Mouse (Mus musculus) CH12.LX (cell line): ENCODE measurements around the gene Crkl. TPM values are rescaled to one million over a fixed set of nuclear protein-coding genes. Genes with fewer than 3 reads are reported as not detected.

Experiments
- DNase-seq: peaks from one replicate; pipeline ENCODE4 v3.0.0-alpha.2; 2013; ENCODE audit errors: extremely low read depth
- H3K27ac ChIP-seq: 2 replicates; pipeline ENCODE4 v1.5.1; 2012; ENCODE audit warnings: low read depth, mild to moderate bottlenecking, control low read depth, moderate library complexity; ENCODE audit not compliant: insufficient read depth
- H3K27me3 ChIP-seq: replicated peaks from 2 replicates; pipeline ENCODE3; 2012; ENCODE audit warnings: inconsistent platforms
- H3K36me3 ChIP-seq, 2 experiments: replicated peaks in 1 of 2; 2 replicates each; pipeline versions ENCODE3 to v1.6.1; 2012; ENCODE audit warnings: inconsistent platforms in 1 of 2, low read length in 1 of 2, mild to moderate bottlenecking in 1 of 2, mixed read lengths in 1 of 2, moderate library complexity in 1 of 2; ENCODE audit not compliant: control insufficient read depth in 1 of 2, insufficient read depth in 1 of 2
- H3K4me1 ChIP-seq, 2 experiments: 2 replicates each; pipeline ENCODE4 v1.6.1; 2012; ENCODE audit warnings: inconsistent platforms in 1 of 2, moderate library complexity in 1 of 2; ENCODE audit not compliant: insufficient read depth in 2 of 2, control insufficient read depth in 1 of 2
- H3K4me2 ChIP-seq: 2 replicates; pipeline ENCODE4 v1.6.1; 2012; ENCODE audit warnings: low read depth, mild to moderate bottlenecking, control low read depth; ENCODE audit not compliant: poor library complexity, insufficient read depth, severe bottlenecking
- H3K4me3 ChIP-seq, 3 experiments: fragments of 150-350 bp in 1 of 3; sonication (generic) in 1 of 3; replicated peaks in 1 of 3; 2 replicates each; pipeline versions ENCODE3 to v1.5.1; 2011 to 2012; ENCODE audit warnings: low read depth in 2 of 3, low read length in 2 of 3, mild to moderate bottlenecking in 2 of 3, moderate library complexity in 2 of 3, control low read depth in 1 of 3, improper control_type of control experiment in 1 of 3, inconsistent platforms in 1 of 3, mixed read lengths in 1 of 3; ENCODE audit not compliant: poor library complexity in 1 of 3
- H3K79me2 ChIP-seq: replicated peaks from 2 replicates; pipeline ENCODE4 v1.6.1; 2012; ENCODE audit warnings: mild to moderate bottlenecking, moderate library complexity; ENCODE audit not compliant: control insufficient read depth, poor library complexity, insufficient read depth, severe bottlenecking; ENCODE audit errors: extremely low read depth
- H3K9ac ChIP-seq: 2 replicates; pipeline ENCODE4 v1.6.1; 2012; ENCODE audit warnings: low read depth, mild to moderate bottlenecking, control low read depth, moderate library complexity; ENCODE audit not compliant: insufficient read depth
- H3K9me3 ChIP-seq: replicated peaks from 2 replicates; pipeline ENCODE3; 2012; ENCODE audit warnings: low read length, inconsistent platforms, mixed read lengths
- BHLHE40 ChIP-seq: IDR thresholded peaks from 2 replicates; pipeline ENCODE4 v1.6.1; 2011; ENCODE audit warnings: mild to moderate bottlenecking, low read depth, low read length, improper control_type of control experiment
- CHD1 ChIP-seq: IDR thresholded peaks from 2 replicates; pipeline ENCODE4 v1.6.1; 2012; ENCODE audit warnings: low read depth, low read length, improper control_type of control experiment, inconsistent platforms
- CHD2 ChIP-seq: IDR thresholded peaks from 2 replicates; pipeline ENCODE4 v1.6.1; 2011; ENCODE audit warnings: low read length, improper control_type of control experiment
- CTCF ChIP-seq, 2 experiments: IDR thresholded peaks in 1 of 2; conservative IDR thresholded peaks in 1 of 2; 2 replicates each; pipeline ENCODE4 v1.5.1; 2011 to 2012; ENCODE audit warnings: low read depth in 2 of 2, low read length in 2 of 2, improper control_type of control experiment in 1 of 2, inconsistent platforms in 1 of 2, mild to moderate bottlenecking in 1 of 2, moderate library complexity in 1 of 2
- ELF1 ChIP-seq: IDR thresholded peaks from 2 replicates; pipeline ENCODE4 v1.6.1; 2014; ENCODE audit warnings: low read depth, mild to moderate bottlenecking, inconsistent platforms, low read length, improper control_type of control experiment
- EP300 ChIP-seq: IDR thresholded peaks from 2 replicates; pipeline ENCODE4 v1.6.1; 2011; ENCODE audit warnings: low read length, improper control_type of control experiment
- ETS1 ChIP-seq: conservative IDR thresholded peaks from 2 replicates; pipeline ENCODE4 v1.6.1; 2012; ENCODE audit warnings: low read depth, mild to moderate bottlenecking, inconsistent platforms, low read length, improper control_type of control experiment, moderate library complexity
- JUN ChIP-seq: IDR thresholded peaks from 2 replicates; pipeline ENCODE4 v1.6.1; 2011; ENCODE audit warnings: low read depth, mild to moderate bottlenecking, low read length, improper control_type of control experiment, moderate library complexity; ENCODE audit not compliant: insufficient read depth
- KAT2A ChIP-seq: IDR thresholded peaks from 2 replicates; pipeline ENCODE4 v1.6.1; 2012; ENCODE audit warnings: low read length, improper control_type of control experiment, inconsistent platforms; ENCODE audit not compliant: insufficient replicate concordance
- MAFK ChIP-seq: IDR thresholded peaks from 2 replicates; pipeline ENCODE4 v1.6.1; 2011; ENCODE audit warnings: low read length, improper control_type of control experiment; ENCODE audit not compliant: insufficient replicate concordance
- MAZ ChIP-seq: IDR thresholded peaks from 2 replicates; pipeline ENCODE4 v1.6.1; 2012; ENCODE audit warnings: low read depth, mild to moderate bottlenecking, inconsistent platforms, low read length, improper control_type of control experiment, moderate library complexity
- MEF2A ChIP-seq: IDR thresholded peaks from 2 replicates; pipeline ENCODE4 v1.6.1; 2014; ENCODE audit warnings: low read depth, mild to moderate bottlenecking, inconsistent platforms, low read length, improper control_type of control experiment, borderline replicate concordance
- MYC ChIP-seq: IDR thresholded peaks from 2 replicates; pipeline ENCODE4 v1.6.1; 2011; ENCODE audit warnings: low read depth, mild to moderate bottlenecking, improper control_type of control experiment, low read length
- NELFE ChIP-seq: IDR thresholded peaks from 2 replicates; pipeline ENCODE4 v1.6.1; 2011; ENCODE audit warnings: low read depth, low read length, improper control_type of control experiment
- NRF1 ChIP-seq: IDR thresholded peaks from 2 replicates; pipeline ENCODE4 v1.6.1; 2014; ENCODE audit warnings: low read depth, mild to moderate bottlenecking, inconsistent platforms, low read length, improper control_type of control experiment, moderate library complexity
- PAX5 ChIP-seq: IDR thresholded peaks from 2 replicates; pipeline ENCODE4 v1.6.1; 2012; ENCODE audit warnings: low read length, inconsistent platforms, mixed read lengths
- POLR2A ChIP-seq: IDR thresholded peaks from 2 replicates; pipeline ENCODE4 v1.6.1; 2011; ENCODE audit warnings: low read depth, mild to moderate bottlenecking, improper control_type of control experiment, low read length
- POLR2AphosphoS2 ChIP-seq: IDR thresholded peaks from 2 replicates; pipeline ENCODE4 v1.6.1; 2011; ENCODE audit warnings: low read depth, low read length, improper control_type of control experiment
- RAD21 ChIP-seq: IDR thresholded peaks from 2 replicates; pipeline ENCODE4 v1.6.1; 2011; ENCODE audit warnings: low read depth, mild to moderate bottlenecking, low read length, improper control_type of control experiment, moderate library complexity
- SMC3 ChIP-seq: IDR thresholded peaks from 2 replicates; pipeline ENCODE4 v1.6.1; 2011; ENCODE audit warnings: low read depth, low read length, improper control_type of control experiment
- USF2 ChIP-seq: conservative IDR thresholded peaks from 2 replicates; pipeline ENCODE4 v1.6.1; 2011; ENCODE audit warnings: low read depth, low read length, improper control_type of control experiment
- ZC3H11A ChIP-seq: IDR thresholded peaks from 2 replicates; pipeline ENCODE4 v1.6.1; 2012; ENCODE audit warnings: low read depth, mild to moderate bottlenecking, inconsistent platforms, low read length, improper control_type of control experiment
- ZKSCAN1 ChIP-seq: IDR thresholded peaks from 2 replicates; pipeline ENCODE4 v1.6.1; 2012; ENCODE audit warnings: low read depth, inconsistent platforms, low read length, improper control_type of control experiment, borderline replicate concordance
- ZMIZ1 ChIP-seq: IDR thresholded peaks from 2 replicates; pipeline ENCODE4 v1.6.1; 2012; ENCODE audit warnings: low read depth, mild to moderate bottlenecking, inconsistent platforms, low read length, improper control_type of control experiment
- ZNF384 ChIP-seq: IDR thresholded peaks from 2 replicates; pipeline ENCODE4 v1.6.1; 2012; ENCODE audit warnings: low read depth, low read length, improper control_type of control experiment, inconsistent platforms
- dilution Hi-C: fragments of 300-500 bp; cut with MboI; formaldehyde crosslinking; loops from 2 replicates; pipeline ENCODE4 v1.14.3; 2020; ENCODE audit warnings: low sequenced_read_pairs; ENCODE audit not compliant: extremely low pct_unique_long_range_greater_than_20kb, extremely low pct_ligation_motif_present
- in situ Hi-C: fragments of 300-500 bp; cut with MboI; formaldehyde crosslinking; loops from 3 replicates; pipeline ENCODE4 v1.14.3; 2019; ENCODE audit warnings: low sequenced_read_pairs, low pct_ligation_motif_present, low pct_unique_long_range_greater_than_20kb, mixed read lengths
- polyA plus RNA-seq: library from polyadenylated mRNA; unstranded; fragments of >175 nt; gene quantifications from 2 replicates; pipeline ENCODE4 v1.2.1, GENCODE M21; 2012; ENCODE audit warnings: low read depth; ENCODE audit not compliant: insufficient read length
- total RNA-seq, 2 experiments: library from RNA; depleted of rRNA; stranded (reverse); fragments of 300-350 nt in 1 of 2; fragments of >200 nt in 1 of 2; gene quantifications; 2 replicates each; pipeline ENCODE4 v1.2.3; 2012 to 2014

Crkl gene
- total and polyA plus RNA-seq, 3 experiments = 16.9 to 35.6 (median 21.6) TPM

- Histone ChIP-seq H3K27me3 (no peaks in the 10 kb centered on the region), H3K36me3 (peaks cover 38 to 87% of the 10 kb centered on the region in 2 experiments), H3K4me1 (peaks cover 0 to 16% of the 10 kb centered on the region in 2 experiments; a peak in 2 of 4 replicates), H3K4me3 (no peak overlapping the region), H3K79me2 (peaks cover 53% of the 10 kb centered on the region), H3K27ac (no peak overlapping the region), H3K9ac (no peak overlapping the region), H3K4me2 (no peak overlapping the region), H3K9me3 (no peaks in the 10 kb centered on the region)
- DNase-seq = no peak
- in situ Hi-C loops (no loop called here), dilution Hi-C loops (no loop called here)
- TF ChIP-seq MAFK (no peak), MEF2A (no peak), ELF1 (no peak), MAZ (no peak), KAT2A (no peak), ZMIZ1 (no peak), ETS1 (no peak), RAD21 (no peak), EP300 (no peak), ZC3H11A (no peak), NRF1 (no peak), CHD2 (no peak), BHLHE40 (no peak), MYC (no peak), NELFE (no peak), POLR2AphosphoS2 (no peak)
Measured at GRCm38 (mm10) chr16:17472498-17472897, 20.7 kb downstream of the Crkl start.

DNA sequence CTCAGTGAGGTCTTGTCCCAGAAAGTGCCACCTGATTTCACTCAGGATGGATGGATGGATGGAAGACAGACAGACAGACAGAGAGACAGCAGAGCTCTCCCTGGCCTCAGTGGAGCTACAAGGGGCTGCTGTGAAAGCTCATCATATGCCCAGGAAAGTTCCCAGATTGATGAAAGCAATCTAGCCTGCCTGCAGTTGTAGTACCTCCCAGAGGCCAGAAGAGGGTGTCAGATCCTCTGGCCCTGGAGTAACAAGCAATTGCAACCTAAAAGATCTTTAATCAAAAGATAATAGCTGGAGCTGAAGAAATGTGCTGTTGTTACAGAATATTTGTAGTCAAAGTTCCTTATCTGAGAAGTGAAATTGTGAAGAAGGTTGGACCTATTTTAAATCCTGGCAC, 22.3 kb downstream of the Crkl start:
- Histone ChIP-seq H3K27me3 (no peaks in the 10 kb centered on the region), H3K4me1 (peaks cover 0 to 15% of the 10 kb centered on the region in 2 experiments; a peak in 2 of 4 replicates), H3K9ac (no peak overlapping the region), H3K27ac (no peak overlapping the region), H3K9me3 (no peaks in the 10 kb centered on the region), H3K4me2 (no peak overlapping the region), H3K36me3 (peaks cover 41 to 87% of the 10 kb centered on the region in 2 experiments), H3K4me3 (no peak overlapping the region), H3K79me2 (peaks cover 57% of the 10 kb centered on the region)
- dilution Hi-C loops (no loop called here), in situ Hi-C loops (no loop called here)
- TF ChIP-seq POLR2A = no peak
- TF ChIP-seq PAX5 = no peak
- no peak for TF ChIP-seq USF2
- no peak for TF ChIP-seq MYC
- no peak for TF ChIP-seq ZKSCAN1
- TF ChIP-seq JUN = no peak
- TF ChIP-seq RAD21 = peak; percentile 53
- TF ChIP-seq MEF2A = no peak
- TF ChIP-seq ZNF384 = no peak
- TF ChIP-seq CTCF (conservative IDR thresholded peaks at IDR 0.05 in 1 of 2, IDR thresholded peaks at IDR 0.05 in 1 of 2; ENCODE audit: low read depth in 2 of 2, low read length in 2 of 2) = peak; percentile 74 to 94
- peak; percentile 75 for TF ChIP-seq SMC3
- TF ChIP-seq CHD1 = no peak
- DNase-seq = peak; percentile 48
